In genomic region chr9:43879969-43880396, GRCm38 (mm10) we compare ENCODE assay signal across 7 mouse cellular contexts.
A peak's percentile ranks its signal among the peaks of the same experiment; 100 is the strongest.
DNase-seq lines count a peak whose midpoint lies in the region; ATAC-seq lines count a peak whose summit lies in the region.

No protein-coding gene starts in this region.

- no peak overlapping the region for H3K27ac ChIP-seq in lung, embryonic 16.5 days (ENCODE audit: low read length)
- H3K27ac ChIP-seq in forebrain, embryonic 10.5 days, result peak overlapping the region; percentile 62; the same call in 1 of the 2 replicates
- H3K27ac ChIP-seq in midbrain, embryonic 10.5 days (replicated peaks), result peak overlapping the region; percentile 38

- H3K9ac ChIP-seq in lung, embryonic 16.5 days (ENCODE audit: low read length), result no peak overlapping the region

- peak overlapping the region; percentile 20 for H3K4me3 ChIP-seq in lung, embryonic 16.5 days (ENCODE audit: low read length)
- peak overlapping the region; percentile 46 for H3K4me3 ChIP-seq in forebrain, embryonic 10.5 days
- peak overlapping the region; percentile 48 for H3K4me3 ChIP-seq in midbrain, embryonic 10.5 days

- no peaks in the 10 kb centered on the region for H3K36me3 ChIP-seq in lung, embryonic 16.5 days (ENCODE audit: control insufficient read depth, insufficient read depth, low read length)
- no peaks in the 10 kb centered on the region for H3K36me3 ChIP-seq in forebrain, embryonic 10.5 days (replicated peaks)
- H3K36me3 ChIP-seq in midbrain, embryonic 10.5 days, result no peaks in the 10 kb centered on the region

- H3K4me1 ChIP-seq in lung, embryonic 16.5 days (replicated peaks; ENCODE audit: control insufficient read depth, insufficient read depth, low read length), result peaks cover 6% of the 10 kb centered on the region; the same call in 1 of the 2 replicates
- H3K4me1 ChIP-seq in forebrain, embryonic 10.5 days, result peaks cover 20% of the 10 kb centered on the region
- H3K4me1 ChIP-seq in midbrain, embryonic 10.5 days, result peaks cover 28% of the 10 kb centered on the region

- DNase-seq in lung, postnatal 10 days, result no peak
- DNase-seq in forebrain, embryonic 10.5 days (ENCODE audit: extremely low spot score, low spot score), result peak; percentile 63
- peak; percentile 76 for DNase-seq in layer of hippocampus, adult 11-12 months (ENCODE audit: low spot score)
- peak; percentile 81 for DNase-seq in midbrain, embryonic 10.5 days (ENCODE audit: low spot score)
- DNase-seq in telencephalon, adult 2 months (ENCODE audit: low read depth, low spot score), result peak; percentile 90
- DNase-seq in thymus, postnatal 10 days (ENCODE audit: low spot score in 2 of 2), result no peak

- no peak for ATAC-seq in lung, embryonic 16.5 days (ENCODE audit: low read depth)

- H3K9me3 ChIP-seq in lung, embryonic 16.5 days (ENCODE audit: control insufficient read depth, low read length), result no peaks in the 10 kb centered on the region
- no peaks in the 10 kb centered on the region for H3K9me3 ChIP-seq in forebrain, embryonic 10.5 days
- no peaks in the 10 kb centered on the region for H3K9me3 ChIP-seq in midbrain, embryonic 10.5 days (replicated peaks)

- peaks cover 33% of the 10 kb centered on the region for H3K27me3 ChIP-seq in lung, embryonic 16.5 days (ENCODE audit: control insufficient read depth, insufficient read depth, low read depth, low read length)
- peaks cover 67% of the 10 kb centered on the region for H3K27me3 ChIP-seq in forebrain, embryonic 10.5 days (ENCODE audit: poor library complexity, severe bottlenecking)
- peaks cover 67% of the 10 kb centered on the region for H3K27me3 ChIP-seq in midbrain, embryonic 10.5 days (ENCODE audit: low read depth, poor library complexity, severe bottlenecking)

- WGBS in lung, embryonic 16.5 days, result under 1% methylated on average over 26 of the region's 26 CpGs
- under 1% methylated on average over 26 of the region's 26 CpGs for WGBS in forebrain, embryonic 10.5 days
- under 1% methylated on average over 26 of the region's 26 CpGs for WGBS in midbrain, embryonic 10.5 days

- peak overlapping the region; percentile 40 for H3K4me2 ChIP-seq in lung, embryonic 16.5 days (ENCODE audit: low read depth, low read length)

Comparison
In these comparisons a context has a peak if more than half of its experiments do, and no peak if none do; other contexts are left out.
1. DNase-seq: peak in forebrain, embryonic 10.5 days (single experiment), layer of hippocampus, adult 11-12 months (single experiment), midbrain, embryonic 10.5 days (single experiment) and telencephalon, adult 2 months (single experiment); none in lung, postnatal 10 days (single experiment) and thymus, postnatal 10 days (0 of 2).
2. Peak in every context shown above with its lines, with median percentiles within 50 percentile points of each other: H3K4me3 ChIP-seq.